Mouse (Mus musculus) forebrain, embryonic 16.5 days (tissue): ENCODE results near the gene Lmna. TPM values are rescaled to one million over a fixed set of nuclear protein-coding genes. Genes with fewer than 3 reads are reported as not detected.

Experiments used
- ATAC-seq: fragments of 200-750 bp; cut with Nextera tagmentation; 2 replicates; pipeline ENCODE4 v1.8.0; 2017; ENCODE audit warnings: mild to moderate bottlenecking, moderate library complexity
- H3K27ac ChIP-seq: fragments of 300-500 bp; sonication (generic); 2 replicates; pipeline ENCODE4 v1.5.1; 2014; ENCODE audit warnings: low read length, control low read depth
- H3K27me3 ChIP-seq: fragments of 300-500 bp; sonication (generic); replicated peaks from 2 replicates; pipeline ENCODE4 v1.6.1; 2014; ENCODE audit warnings: low read length; ENCODE audit not compliant: control insufficient read depth, insufficient read depth
- H3K36me3 ChIP-seq: fragments of 300-500 bp; sonication (generic); 2 replicates; pipeline ENCODE4 v1.6.1; 2014; ENCODE audit not compliant: control insufficient read depth, insufficient read depth
- H3K4me1 ChIP-seq: fragments of 300-500 bp; sonication (generic); replicated peaks from 2 replicates; pipeline ENCODE4 v1.6.1; 2014; ENCODE audit warnings: low read length; ENCODE audit not compliant: control insufficient read depth, insufficient read depth
- H3K4me2 ChIP-seq: fragments of 300-500 bp; sonication (generic); 2 replicates; pipeline ENCODE4 v1.6.1; 2014; ENCODE audit warnings: mild to moderate bottlenecking, low read length, control low read depth
- H3K4me3 ChIP-seq: fragments of 300-500 bp; sonication (generic); replicated peaks from 2 replicates; pipeline ENCODE4 v1.5.1; 2014; ENCODE audit warnings: mild to moderate bottlenecking, low read length, control low read depth
- H3K9ac ChIP-seq: fragments of 300-500 bp; sonication (generic); replicated peaks from 2 replicates; pipeline ENCODE4 v1.6.1; 2014; ENCODE audit warnings: low read depth, low read length, control low read depth
- H3K9me3 ChIP-seq: fragments of 300-500 bp; sonication (generic); 2 replicates; pipeline ENCODE4 v1.6.1; 2016; ENCODE audit warnings: low read length; ENCODE audit not compliant: control insufficient read depth
- WGBS: fragments of 180-500 bp; shearing (Covaris S2); extraction: QIAGEN DNeasy Blood & Tissue Kit; methylation state at CpG from one replicate; pipeline ENCODE4 v1.1.7; 2014; 5-methylcytosine and 5-hydroxymethylcytosine counted together
- polyA plus RNA-seq: library from polyadenylated mRNA; unstranded; fragments of >200 nt; fragmentation: Nextera tagmentation; extraction: Ambion mirVana; gene quantifications from 2 replicates; pipeline ENCODE4 v1.2.1, GENCODE M21; 2015

The Lmna gene
- polyA plus RNA-seq, 1 experiment from 2014 or later: 26.9 TPM

- Histone ChIP-seq H3K9ac (peak overlapping the region; percentile 96), H3K4me2 (peak overlapping the region; percentile 83), H3K4me1 (peaks cover 67% of the 10 kb centered on the region), H3K36me3 (peaks cover 13% of the 10 kb centered on the region), H3K4me3 (peak overlapping the region; percentile 90), H3K9me3 (no peaks in the 10 kb centered on the region), H3K27me3 (no peaks in the 10 kb centered on the region), H3K27ac (peak overlapping the region; percentile 99)
- 0% methylated on average over 5 of the region's 5 CpGs for WGBS
- no peak for ATAC-seq
These were observed 23.9 kb upstream of the Lmna start for GRCm38 (mm10) chr3:88533706-88534105.

GRCm38 (mm10) chr3:88532689-88533511 is 23.1 kb upstream of the Lmna start:
- H3K9me3 ChIP-seq: no peaks in the 10 kb centered on the region
- H3K4me1 ChIP-seq: peaks cover 65% of the 10 kb centered on the region
- no peaks in the 10 kb centered on the region for H3K27me3 ChIP-seq
- H3K9ac ChIP-seq: peak overlapping the region; percentile 96
- peaks cover 12% of the 10 kb centered on the region for H3K36me3 ChIP-seq
- peak; percentile 39 for ATAC-seq
- peak overlapping the region; percentile 83 for H3K4me2 ChIP-seq
- under 1% methylated on average over 35 of the region's 40 CpGs for WGBS
- H3K27ac ChIP-seq: peak overlapping the region; percentile 99
- H3K4me3 ChIP-seq: peak overlapping the region; percentile 90

- H3K4me3 ChIP-seq: peak within 1 kb of the TSS; percentile 90
- H3K27ac ChIP-seq: peak within 1 kb of the TSS; percentile 99
- H3K9me3 ChIP-seq: no peaks in the 10 kb centered on the region
- no peaks in the 10 kb centered on the region for H3K27me3 ChIP-seq
- peaks cover 8% of the 10 kb centered on the region; the same call in 1 of the 2 replicates for H3K36me3 ChIP-seq
- peaks cover 65% of the 10 kb centered on the region for H3K4me1 ChIP-seq
- H3K9ac ChIP-seq: peak within 1 kb of the TSS; percentile 96
- 1% methylated on average over 16 of the region's 31 CpGs for WGBS
- H3K4me2 ChIP-seq: peak within 1 kb of the TSS; percentile 94
- no peak; the same call in 1 of the 2 replicates for ATAC-seq
These were observed 22.5 kb upstream of the Lmna start, which contains the start of gene Mex3a for GRCm38 (mm10) chr3:88532299-88532674. Gene Mex3a (plus strand): TSS chr3:88532395.

- H3K4me2 ChIP-seq: peak overlapping the region; percentile 94
- no peaks in the 10 kb centered on the region for H3K9me3 ChIP-seq
- under 1% methylated on average over 57 of the region's 63 CpGs for WGBS
- H3K27ac ChIP-seq: peak overlapping the region; percentile 99
- peak overlapping the region; percentile 90 for H3K4me3 ChIP-seq
- peaks cover 63% of the 10 kb centered on the region for H3K4me1 ChIP-seq
- H3K9ac ChIP-seq: peak overlapping the region; percentile 96
- ATAC-seq: peak; percentile 85
- H3K27me3 ChIP-seq: no peaks in the 10 kb centered on the region
- peaks cover 4% of the 10 kb centered on the region; the same call in 1 of the 2 replicates for H3K36me3 ChIP-seq
These were observed 21.9 kb upstream of the Lmna start for GRCm38 (mm10) chr3:88531348-88532298.

- WGBS: 4% methylated on average over 11 of the region's 11 CpGs
- Histone ChIP-seq H3K4me1 (peaks cover 61% of the 10 kb centered on the region), H3K27ac (peak overlapping the region; percentile 99), H3K9me3 (no peaks in the 10 kb centered on the region), H3K4me3 (peak overlapping the region; percentile 90), H3K36me3 (no peaks in the 10 kb centered on the region), H3K4me2 (peak overlapping the region; percentile 94), H3K9ac (peak overlapping the region; percentile 96), H3K27me3 (no peaks in the 10 kb centered on the region)
- no peak for ATAC-seq
These were observed 20.5 kb upstream of the Lmna start for GRCm38 (mm10) chr3:88530082-88530864.

GRCm38 (mm10) chr3:88529204-88530000 is 19.6 kb upstream of the Lmna start:
- Histone ChIP-seq H3K9me3 (no peaks in the 10 kb centered on the region), H3K36me3 (0 out of 2 replicates have a peak, but pooled peaks cover 2% of the 10 kb centered on the region), H3K4me2 (peak overlapping the region; percentile 94), H3K9ac (peak overlapping the region; percentile 96), H3K4me1 (peaks cover 56% of the 10 kb centered on the region), H3K27ac (peak overlapping the region; percentile 99), H3K4me3 (peak overlapping the region; percentile 90), H3K27me3 (no peaks in the 10 kb centered on the region)
- 18% methylated on average over 7 of the region's 7 CpGs for WGBS
- no peak for ATAC-seq

GRCm38 (mm10) chr3:88528646-88529045 is 18.9 kb upstream of the Lmna start:
- Histone ChIP-seq H3K9ac (no peak overlapping the region), H3K36me3 (0 out of 2 replicates have a peak, but pooled peaks cover 2% of the 10 kb centered on the region), H3K27ac (no peak overlapping the region), H3K4me3 (no peak overlapping the region), H3K27me3 (no peaks in the 10 kb centered on the region), H3K9me3 (no peaks in the 10 kb centered on the region), H3K4me1 (peaks cover 58% of the 10 kb centered on the region), H3K4me2 (peak overlapping the region; percentile 94)
- ATAC-seq: no peak
- 76% methylated on average over 11 of the region's 11 CpGs for WGBS

GRCm38 (mm10) chr3:88527565-88527964 is 17.8 kb upstream of the Lmna start:
- Histone ChIP-seq H3K36me3 (0 out of 2 replicates have a peak, but pooled peaks cover 2% of the 10 kb centered on the region), H3K4me1 (peaks cover 58% of the 10 kb centered on the region), H3K4me2 (peak overlapping the region; percentile 38), H3K9me3 (no peaks in the 10 kb centered on the region), H3K27me3 (no peaks in the 10 kb centered on the region), H3K4me3 (peak overlapping the region; percentile 5; the same call in 1 of the 2 replicates), H3K27ac (peak overlapping the region; percentile 29), H3K9ac (peak overlapping the region; percentile 51)
- 28% methylated on average over 8 of the region's 8 CpGs for WGBS
- ATAC-seq: no peak
